Mouse (Mus musculus) thymus, adult 2 months (tissue): ENCODE results near the gene Ddx46.

ENCODE experiments used
- CTCF ChIP-seq: fragments of 200-500 bp; IDR thresholded peaks from 2 replicates; pipeline ENCODE4 v1.5.1; 2012; ENCODE audit warnings: mild to moderate bottlenecking, control low read depth, low read length, moderate library complexity, borderline replicate concordance; ENCODE audit not compliant: control insufficient read depth, poor library complexity, insufficient read depth; ENCODE audit errors: extremely low read depth
- POLR2A ChIP-seq: fragments of 200-500 bp; IDR thresholded peaks from 2 replicates; pipeline ENCODE4 v1.6.1; 2012; ENCODE audit warnings: mild to moderate bottlenecking, low read length, control low read depth, moderate library complexity; ENCODE audit not compliant: control insufficient read depth, poor library complexity, insufficient read depth; ENCODE audit errors: extremely low read depth

- peak; percentile 1; the same call in 1 of the 2 replicates for TF ChIP-seq POLR2A
- no peak; the same call in 1 of the 2 replicates for TF ChIP-seq CTCF
Observed at GRCm38 (mm10) chr13:55693243-55693721, 58.5 kb downstream of the Ddx46 start.
